Comparison of ENCODE assay signal across 8 mouse cellular contexts in genomic region chr16:10447264-10447594, GRCm38 (mm10). TPM values are rescaled to one million over a fixed set of nuclear protein-coding genes. Genes with fewer than 3 reads are reported as not detected.
DNase-seq lines count a peak whose midpoint lies in the region; ATAC-seq lines count a peak whose summit lies in the region.

Tvp23a (minus strand) TSS chr16:10447362.

- ATAC-seq in frontal cortex, adult (ENCODE audit: low TSS enrichment): peak; percentile 99
- no peak for ATAC-seq in megakaryocyte progenitor cell, adult 5-6 weeks (replicated peaks; ENCODE audit: poor library complexity)

- DNase-seq in MN1 (ENCODE audit: low spot score): peak; percentile 92
- peak; percentile 84 for DNase-seq in cerebellum, adult 8-10 months
- DNase-seq in heart, postnatal 4 days: peak; percentile 69
- peak; percentile 92 to 93 for DNase-seq in left cerebral cortex, adult 18-20 months (ENCODE audit: low spot score in 2 of 2)
- DNase-seq in lung, postnatal 4 days: peak; percentile 59 to 66
- peak; percentile 83 to 87 for DNase-seq in right cerebral cortex, postnatal 36 days (ENCODE audit: low spot score in 2 of 2)

RNA-seq across cellular contexts. Expression of gene Tvp23a, which starts in this region (rescaled TPM):
- 1 to 10 TPM; 1.1 to 1.4 TPM for total RNA-seq in heart, postnatal 4 days (2021)
- 10 to 100 TPM; 28.1 to 28.2 TPM for total RNA-seq in left cerebral cortex, adult 18-20 months (2021)
- total RNA-seq in megakaryocyte progenitor cell, adult 5-6 weeks (2015): not detected in 2 replicates
- 0.03 TPM in 1 of 2 replicates, not detected in the other for total RNA-seq in megakaryocyte progenitor cell, adult 5-6 weeks (2017)

Comparison
In these comparisons a context has a peak if more than half of its experiments do, and no peak if none do; other contexts are left out.
1. RNA of gene Tvp23a (total RNA-seq): 28.1 to 28.2 TPM in left cerebral cortex, adult 18-20 months; 1.1 to 1.4 TPM in heart, postnatal 4 days and 0.03 TPM in megakaryocyte progenitor cell, adult 5-6 weeks; every median in the first group is over 10 times any median in the second.
2. Peak in every context shown above with its lines, with median percentiles within 50 percentile points of each other: DNase-seq.